Mouse (Mus musculus): Measurements from ENCODE around the gene Plek. TPM values are rescaled to one million over a fixed set of nuclear protein-coding genes. Genes with fewer than 3 reads are reported as not detected.

Plek gene
- polyA plus RNA-seq, 1 experiment from 2014 or later, result 4.3 TPM

DNA sequence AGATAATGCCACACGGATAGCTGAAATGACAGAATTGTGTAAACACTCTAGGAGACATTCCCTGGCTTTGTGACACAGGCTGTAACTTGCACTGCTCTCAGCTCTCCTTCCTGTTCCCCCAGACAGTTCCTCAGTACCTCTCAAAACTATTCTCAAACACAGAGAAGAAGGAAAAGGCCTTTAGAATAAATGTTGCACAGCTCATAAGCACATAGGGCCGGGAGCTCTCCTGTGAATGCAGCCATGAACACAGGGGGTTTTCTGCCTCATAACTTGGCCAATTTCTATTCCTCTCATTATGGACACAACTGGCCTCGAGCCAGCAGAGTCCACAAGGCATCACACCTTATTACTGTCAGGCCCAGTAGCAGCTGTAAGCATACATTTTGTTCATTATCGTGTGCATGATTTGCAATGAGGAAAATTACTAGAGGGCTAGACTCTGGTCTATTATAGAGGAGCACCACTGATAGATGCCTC lies 110.2 kb downstream of the Plek start:
- H3K4me2 ChIP-seq (ENCODE audit: low read length), result no peak overlapping the region
- no peaks in the 10 kb centered on the region for H3K36me3 ChIP-seq (ENCODE audit: control insufficient read depth, insufficient read depth, low read length)
- no peak overlapping the region for H3K4me3 ChIP-seq (ENCODE audit: low read depth, low read length)
- H3K27me3 ChIP-seq (ENCODE audit: control insufficient read depth, insufficient read depth, low read depth, low read length), result no peaks in the 10 kb centered on the region
- 52% methylated on average over 4 of the region's 4 CpGs for WGBS
- peak; percentile 60 for ATAC-seq
- H3K9me3 ChIP-seq (replicated peaks; ENCODE audit: control insufficient read depth, low read length, poor library complexity, severe bottlenecking), result no peaks in the 10 kb centered on the region
- H3K4me1 ChIP-seq (ENCODE audit: control insufficient read depth, insufficient read depth, low read length), result peaks cover 3% of the 10 kb centered on the region; the same call in 1 of the 2 replicates
- no peak overlapping the region for H3K27ac ChIP-seq (ENCODE audit: low read length)
- no peak overlapping the region for H3K9ac ChIP-seq (ENCODE audit: low read depth, low read length)

GRCm38 (mm10) chr11:16941103-16941793 lies 110.9 kb downstream of the Plek start:
- peaks cover 3% of the 10 kb centered on the region; the same call in 1 of the 2 replicates for H3K4me1 ChIP-seq (ENCODE audit: control insufficient read depth, insufficient read depth, low read length)
- H3K4me3 ChIP-seq (ENCODE audit: low read depth, low read length), result no peak overlapping the region
- H3K27ac ChIP-seq (ENCODE audit: low read length), result peak overlapping the region; percentile 9; the same call in 1 of the 2 replicates
- H3K9me3 ChIP-seq (replicated peaks; ENCODE audit: control insufficient read depth, low read length, poor library complexity, severe bottlenecking), result no peaks in the 10 kb centered on the region
- H3K27me3 ChIP-seq (ENCODE audit: control insufficient read depth, insufficient read depth, low read depth, low read length), result no peaks in the 10 kb centered on the region
- peak; percentile 86 for ATAC-seq
- no peaks in the 10 kb centered on the region for H3K36me3 ChIP-seq (ENCODE audit: control insufficient read depth, insufficient read depth, low read length)
- H3K9ac ChIP-seq (ENCODE audit: low read depth, low read length), result no peak overlapping the region
- 27% methylated on average over 4 of the region's 4 CpGs for WGBS
- H3K4me2 ChIP-seq (ENCODE audit: low read length), result no peak overlapping the region

DNA sequence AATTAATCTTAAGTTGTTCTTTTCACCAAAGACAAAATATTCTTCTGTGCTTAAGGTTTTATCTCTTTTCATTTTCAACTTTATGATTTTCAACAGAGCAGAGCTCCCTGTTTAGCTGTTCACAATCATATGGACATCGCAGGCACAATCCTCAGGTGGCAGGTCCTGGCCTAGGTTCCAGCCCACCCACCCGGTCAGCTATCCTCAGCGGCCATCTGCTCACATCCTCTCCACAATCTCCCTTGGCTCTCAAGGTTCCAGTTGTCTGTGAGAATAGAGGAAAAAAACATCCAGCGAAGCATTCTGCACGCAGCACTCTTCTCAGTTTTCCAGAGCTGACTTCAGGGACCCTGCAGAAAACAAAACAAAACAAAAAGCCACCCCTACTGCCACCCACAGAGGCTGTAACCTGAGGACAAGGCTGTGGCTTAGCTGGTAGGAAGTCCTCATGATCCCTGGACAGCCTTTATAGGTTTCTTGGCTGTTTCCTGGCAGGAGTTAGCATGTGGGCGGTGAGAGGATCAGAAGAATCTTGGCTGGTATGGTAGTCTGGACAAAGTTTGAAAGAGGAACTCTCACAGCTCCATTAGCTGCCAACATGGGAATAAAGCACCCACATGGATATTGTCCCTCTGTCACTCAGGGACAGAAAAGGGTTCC lies 116.5 kb downstream of the Plek start:
- H3K4me2 ChIP-seq (ENCODE audit: low read length), result no peak overlapping the region
- WGBS, result 72% methylated on average over 6 of the region's 6 CpGs
- H3K9ac ChIP-seq (ENCODE audit: low read depth, low read length), result no peak overlapping the region
- no peaks in the 10 kb centered on the region for H3K27me3 ChIP-seq (ENCODE audit: control insufficient read depth, insufficient read depth, low read depth, low read length)
- H3K4me3 ChIP-seq (ENCODE audit: low read depth, low read length), result no peak overlapping the region
- no peak overlapping the region for H3K27ac ChIP-seq (ENCODE audit: low read length)
- no peak for ATAC-seq
- no peaks in the 10 kb centered on the region for H3K4me1 ChIP-seq (ENCODE audit: control insufficient read depth, insufficient read depth, low read length)
- H3K36me3 ChIP-seq (ENCODE audit: control insufficient read depth, insufficient read depth, low read length), result no peaks in the 10 kb centered on the region
- H3K9me3 ChIP-seq (replicated peaks; ENCODE audit: control insufficient read depth, low read length, poor library complexity, severe bottlenecking), result no peaks in the 10 kb centered on the region

DNA sequence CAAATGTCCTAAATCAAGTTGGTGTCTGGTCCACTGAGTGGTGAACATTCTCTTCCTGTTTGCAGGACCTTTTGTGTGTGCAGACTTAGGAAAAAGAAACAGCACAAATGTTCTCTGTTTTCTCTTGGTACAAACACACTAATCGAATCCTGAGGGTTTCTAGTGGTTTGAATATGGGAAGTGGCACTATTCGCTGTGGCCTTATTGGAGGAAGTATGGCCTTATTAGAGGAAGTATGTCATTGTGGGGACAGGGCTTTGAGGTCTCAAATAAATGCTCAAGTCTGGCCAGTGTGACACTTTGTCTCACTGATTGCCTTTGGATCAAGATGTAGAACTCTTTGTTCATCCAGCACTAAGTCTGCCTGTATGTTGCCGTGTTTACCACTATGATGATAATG lies 120.0 kb downstream of the Plek start:
- H3K4me1 ChIP-seq (ENCODE audit: control insufficient read depth, insufficient read depth, low read length), result no peaks in the 10 kb centered on the region
- no peaks in the 10 kb centered on the region for H3K36me3 ChIP-seq (ENCODE audit: control insufficient read depth, insufficient read depth, low read length)
- WGBS, result 95% methylated on average over 3 of the region's 3 CpGs
- no peak overlapping the region for H3K4me2 ChIP-seq (ENCODE audit: low read length)
- no peak overlapping the region for H3K27ac ChIP-seq (ENCODE audit: low read length)
- H3K27me3 ChIP-seq (ENCODE audit: control insufficient read depth, insufficient read depth, low read depth, low read length), result no peaks in the 10 kb centered on the region
- H3K4me3 ChIP-seq (ENCODE audit: low read depth, low read length), result no peak overlapping the region
- no peak for ATAC-seq
- no peaks in the 10 kb centered on the region for H3K9me3 ChIP-seq (replicated peaks; ENCODE audit: control insufficient read depth, low read length, poor library complexity, severe bottlenecking)
- no peak overlapping the region for H3K9ac ChIP-seq (ENCODE audit: low read depth, low read length)

Other genes with a start within 250 kb of the Plek start
- gene Fbxo48, start 101.0 kb downstream of the Plek start, polyA plus RNA-seq (2015; fragmentation: Nextera tagmentation; extraction: Ambion mirVana), result 0.19 and 0.48 TPM in 2 replicates
- gene Cnrip1, start 795 bp downstream of the Plek start, polyA plus RNA-seq (2015; fragmentation: Nextera tagmentation; extraction: Ambion mirVana), result 186 and 215 TPM in 2 replicates
- gene Ppp3r1, start 106.9 kb upstream of the Plek start, polyA plus RNA-seq (2015; fragmentation: Nextera tagmentation; extraction: Ambion mirVana), result 212 and 220 TPM in 2 replicates
- gene Wdr92, start 129.7 kb upstream of the Plek start, polyA plus RNA-seq (2015; fragmentation: Nextera tagmentation; extraction: Ambion mirVana), result 19.4 and 20.9 TPM in 2 replicates
- gene Pno1, start 159.2 kb upstream of the Plek start, polyA plus RNA-seq (2015; fragmentation: Nextera tagmentation; extraction: Ambion mirVana), result 40.9 TPM in 2 replicates
- 167 and 178 TPM in 2 replicates for gene C1d, start 205.2 kb upstream of the Plek start, polyA plus RNA-seq (2015; fragmentation: Nextera tagmentation; extraction: Ambion mirVana)

Measured in midbrain, embryonic 16.5 days (tissue).